Mouse (Mus musculus): ENCODE measurements around the gene Fam187a. TPM values are rescaled to one million over a fixed set of nuclear protein-coding genes. Genes with fewer than 3 reads are reported as not detected.

Fam187a gene
- polyA plus RNA-seq, 1 experiment from 2014 or later = not detected

- DNase-seq (ENCODE audit: low spot score) (no peak), ATAC-seq (ENCODE audit: insufficient number of reproducible peaks, low FRiP score, low TSS enrichment, low read depth) (no peak)
- H3K27me3 ChIP-seq (ENCODE audit: control insufficient read depth, insufficient read depth, low read length) = no peaks in the 10 kb centered on the region
- H3K4me1 ChIP-seq (ENCODE audit: control insufficient read depth, insufficient read depth, low read length) = peaks cover 13% of the 10 kb centered on the region
- H3K4me3 ChIP-seq (ENCODE audit: low read depth, low read length) = no peak overlapping the region
- no peak overlapping the region for H3K4me2 ChIP-seq (ENCODE audit: low read depth, severe bottlenecking)
- peaks cover 20% of the 10 kb centered on the region for H3K36me3 ChIP-seq (ENCODE audit: control insufficient read depth, insufficient read depth, low read length)
- no peaks in the 10 kb centered on the region for H3K9me3 ChIP-seq (ENCODE audit: control insufficient read depth, low read length)
- no peak overlapping the region for H3K27ac ChIP-seq (replicated peaks; ENCODE audit: low read depth, low read length)
- no peak overlapping the region for H3K9ac ChIP-seq (ENCODE audit: low read length)
Observed at GRCm38 (mm10) chr11:102853760-102854159, 31.2 kb upstream of the Fam187a start.

DNA sequence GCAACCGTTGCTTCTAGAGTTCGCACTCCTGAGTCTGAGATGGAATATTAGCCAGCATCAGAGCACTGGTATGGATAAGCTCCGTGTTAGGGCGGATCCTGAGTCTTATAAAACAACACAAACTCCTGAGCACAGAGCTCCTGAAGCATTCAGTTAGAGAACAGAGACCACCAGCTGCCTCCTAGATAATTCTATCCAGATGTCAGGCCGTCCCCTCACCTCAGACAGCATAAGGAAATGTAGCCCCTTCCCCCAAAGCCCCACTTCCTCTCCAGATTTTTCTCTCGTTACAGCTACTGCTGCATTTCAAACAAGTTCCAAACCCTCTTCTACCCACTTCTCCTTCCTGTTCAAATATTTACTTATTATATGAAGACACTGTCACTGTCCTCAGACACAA lies 29.0 kb upstream of the Fam187a start:
- Histone ChIP-seq H3K4me2 (ENCODE audit: low read depth, severe bottlenecking) (no peak overlapping the region), H3K36me3 (ENCODE audit: control insufficient read depth, insufficient read depth, low read length) (peaks cover 17% of the 10 kb centered on the region), H3K27ac (replicated peaks; ENCODE audit: low read depth, low read length) (peak overlapping the region; percentile 43; the same call in 1 of the 2 replicates), H3K9me3 (ENCODE audit: control insufficient read depth, low read length) (no peaks in the 10 kb centered on the region), H3K27me3 (ENCODE audit: control insufficient read depth, insufficient read depth, low read length) (no peaks in the 10 kb centered on the region), H3K4me1 (ENCODE audit: control insufficient read depth, insufficient read depth, low read length) (peaks cover 13% of the 10 kb centered on the region), H3K4me3 (ENCODE audit: low read depth, low read length) (no peak overlapping the region), H3K9ac (ENCODE audit: low read length) (no peak overlapping the region)
- peak; percentile 57 for DNase-seq (ENCODE audit: low spot score)
- WGBS = 35% methylated on average over 6 of the region's 6 CpGs
- no peak for ATAC-seq (ENCODE audit: insufficient number of reproducible peaks, low FRiP score, low TSS enrichment, low read depth)

- peaks cover 13% of the 10 kb centered on the region for H3K4me1 ChIP-seq (ENCODE audit: control insufficient read depth, insufficient read depth, low read length)
- no peak overlapping the region for H3K4me3 ChIP-seq (ENCODE audit: low read depth, low read length)
- no peaks in the 10 kb centered on the region for H3K9me3 ChIP-seq (ENCODE audit: control insufficient read depth, low read length)
- no peaks in the 10 kb centered on the region for H3K27me3 ChIP-seq (ENCODE audit: control insufficient read depth, insufficient read depth, low read length)
- no peak overlapping the region for H3K9ac ChIP-seq (ENCODE audit: low read length)
- ATAC-seq (ENCODE audit: insufficient number of reproducible peaks, low FRiP score, low TSS enrichment, low read depth) = no peak
- no peak overlapping the region for H3K4me2 ChIP-seq (ENCODE audit: low read depth, severe bottlenecking)
- 90% methylated on average over 11 of the region's 11 CpGs for WGBS
- peaks cover 28% of the 10 kb centered on the region for H3K36me3 ChIP-seq (ENCODE audit: control insufficient read depth, insufficient read depth, low read length)
- H3K27ac ChIP-seq (replicated peaks; ENCODE audit: low read depth, low read length) = no peak overlapping the region
- no peak for DNase-seq (ENCODE audit: low spot score)
Observed at GRCm38 (mm10) chr11:102858951-102859350, 26.0 kb upstream of the Fam187a start.

DNA sequence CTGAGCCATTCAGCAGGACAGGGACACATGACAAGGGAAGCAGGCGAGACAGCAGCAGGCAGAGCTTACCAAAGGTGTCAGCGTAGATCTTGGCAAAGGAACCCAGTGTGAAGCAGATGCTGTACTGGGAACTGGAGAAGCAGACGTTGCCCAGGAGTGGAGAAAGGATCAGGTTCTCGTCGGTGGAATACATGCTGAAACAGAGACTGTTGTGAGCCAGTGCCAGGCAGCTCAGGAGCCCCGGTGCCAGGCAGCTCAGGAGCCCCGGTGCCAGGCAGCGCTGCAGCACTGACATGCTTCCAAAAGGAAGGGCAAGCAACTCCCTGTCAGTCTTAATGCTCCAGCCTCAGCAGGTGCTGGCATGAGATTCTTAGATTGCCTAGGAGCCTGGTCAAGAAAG lies 25.0 kb upstream of the Fam187a start:
- H3K9ac ChIP-seq (ENCODE audit: low read length) = no peak overlapping the region
- no peaks in the 10 kb centered on the region for H3K9me3 ChIP-seq (ENCODE audit: control insufficient read depth, low read length)
- no peak for ATAC-seq (ENCODE audit: insufficient number of reproducible peaks, low FRiP score, low TSS enrichment, low read depth)
- H3K4me3 ChIP-seq (ENCODE audit: low read depth, low read length) = no peak overlapping the region
- no peak overlapping the region for H3K27ac ChIP-seq (replicated peaks; ENCODE audit: low read depth, low read length)
- H3K4me2 ChIP-seq (ENCODE audit: low read depth, severe bottlenecking) = no peak overlapping the region
- peaks cover 29% of the 10 kb centered on the region for H3K36me3 ChIP-seq (ENCODE audit: control insufficient read depth, insufficient read depth, low read length)
- no peak for DNase-seq (ENCODE audit: low spot score)
- peaks cover 13% of the 10 kb centered on the region for H3K4me1 ChIP-seq (ENCODE audit: control insufficient read depth, insufficient read depth, low read length)
- 90% methylated on average over 8 of the region's 8 CpGs for WGBS
- no peaks in the 10 kb centered on the region for H3K27me3 ChIP-seq (ENCODE audit: control insufficient read depth, insufficient read depth, low read length)

- peak; percentile 86 for DNase-seq (ENCODE audit: low spot score)
- ATAC-seq (ENCODE audit: insufficient number of reproducible peaks, low FRiP score, low TSS enrichment, low read depth) = no peak
- no peaks in the 10 kb centered on the region for H3K9me3 ChIP-seq (ENCODE audit: control insufficient read depth, low read length)
- no peaks in the 10 kb centered on the region for H3K4me1 ChIP-seq (ENCODE audit: control insufficient read depth, insufficient read depth, low read length)
- H3K4me3 ChIP-seq (ENCODE audit: low read depth, low read length) = no peak overlapping the region
- no peak overlapping the region for H3K4me2 ChIP-seq (ENCODE audit: low read depth, severe bottlenecking)
- no peaks in the 10 kb centered on the region for H3K27me3 ChIP-seq (ENCODE audit: control insufficient read depth, insufficient read depth, low read length)
- no peak overlapping the region for H3K9ac ChIP-seq (ENCODE audit: low read length)
- H3K36me3 ChIP-seq (ENCODE audit: control insufficient read depth, insufficient read depth, low read length) = peaks cover 35% of the 10 kb centered on the region
- WGBS = 56% methylated on average over 4 of the region's 4 CpGs
- H3K27ac ChIP-seq (replicated peaks; ENCODE audit: low read depth, low read length) = no peak overlapping the region
Observed at GRCm38 (mm10) chr11:102864272-102864671, 20.7 kb upstream of the Fam187a start.

GRCm38 (mm10) chr11:102874801-102875334 lies 10.1 kb upstream of the Fam187a start:
- peaks cover 5% of the 10 kb centered on the region; the same call in 1 of the 2 replicates for H3K4me1 ChIP-seq (ENCODE audit: control insufficient read depth, insufficient read depth, low read length)
- WGBS = 90% methylated on average over 7 of the region's 7 CpGs
- H3K9me3 ChIP-seq (ENCODE audit: control insufficient read depth, low read length) = no peaks in the 10 kb centered on the region
- DNase-seq (ENCODE audit: low spot score) = no peak
- H3K4me2 ChIP-seq (ENCODE audit: low read depth, severe bottlenecking) = no peak overlapping the region
- H3K36me3 ChIP-seq (ENCODE audit: control insufficient read depth, insufficient read depth, low read length) = peaks cover 11% of the 10 kb centered on the region; the same call in 1 of the 2 replicates
- no peaks in the 10 kb centered on the region for H3K27me3 ChIP-seq (ENCODE audit: control insufficient read depth, insufficient read depth, low read length)
- no peak overlapping the region for H3K27ac ChIP-seq (replicated peaks; ENCODE audit: low read depth, low read length)
- no peak overlapping the region for H3K4me3 ChIP-seq (ENCODE audit: low read depth, low read length)
- no peak for ATAC-seq (ENCODE audit: insufficient number of reproducible peaks, low FRiP score, low TSS enrichment, low read depth)
- H3K9ac ChIP-seq (ENCODE audit: low read length) = no peak overlapping the region

GRCm38 (mm10) chr11:102879558-102879957 lies 5.4 kb upstream of the Fam187a start:
- peaks cover 8% of the 10 kb centered on the region; the same call in 1 of the 2 replicates for H3K36me3 ChIP-seq (ENCODE audit: control insufficient read depth, insufficient read depth, low read length)
- WGBS = 87% methylated on average over 2 of the region's 2 CpGs
- no peaks in the 10 kb centered on the region for H3K9me3 ChIP-seq (ENCODE audit: control insufficient read depth, low read length)
- ATAC-seq (ENCODE audit: insufficient number of reproducible peaks, low FRiP score, low TSS enrichment, low read depth) (no peak), DNase-seq (ENCODE audit: low spot score) (no peak)
- H3K4me1 ChIP-seq (ENCODE audit: control insufficient read depth, insufficient read depth, low read length) = peaks cover 5% of the 10 kb centered on the region; the same call in 1 of the 2 replicates
- no peaks in the 10 kb centered on the region for H3K27me3 ChIP-seq (ENCODE audit: control insufficient read depth, insufficient read depth, low read length)
- H3K4me3 ChIP-seq (ENCODE audit: low read depth, low read length) = no peak overlapping the region
- no peak overlapping the region for H3K27ac ChIP-seq (replicated peaks; ENCODE audit: low read depth, low read length)
- 0 out of 2 replicates have a peak overlapping the region, but pooled peaks have one; percentile 68 for H3K4me2 ChIP-seq (ENCODE audit: low read depth, severe bottlenecking)
- no peak overlapping the region for H3K9ac ChIP-seq (ENCODE audit: low read length)

DNA sequence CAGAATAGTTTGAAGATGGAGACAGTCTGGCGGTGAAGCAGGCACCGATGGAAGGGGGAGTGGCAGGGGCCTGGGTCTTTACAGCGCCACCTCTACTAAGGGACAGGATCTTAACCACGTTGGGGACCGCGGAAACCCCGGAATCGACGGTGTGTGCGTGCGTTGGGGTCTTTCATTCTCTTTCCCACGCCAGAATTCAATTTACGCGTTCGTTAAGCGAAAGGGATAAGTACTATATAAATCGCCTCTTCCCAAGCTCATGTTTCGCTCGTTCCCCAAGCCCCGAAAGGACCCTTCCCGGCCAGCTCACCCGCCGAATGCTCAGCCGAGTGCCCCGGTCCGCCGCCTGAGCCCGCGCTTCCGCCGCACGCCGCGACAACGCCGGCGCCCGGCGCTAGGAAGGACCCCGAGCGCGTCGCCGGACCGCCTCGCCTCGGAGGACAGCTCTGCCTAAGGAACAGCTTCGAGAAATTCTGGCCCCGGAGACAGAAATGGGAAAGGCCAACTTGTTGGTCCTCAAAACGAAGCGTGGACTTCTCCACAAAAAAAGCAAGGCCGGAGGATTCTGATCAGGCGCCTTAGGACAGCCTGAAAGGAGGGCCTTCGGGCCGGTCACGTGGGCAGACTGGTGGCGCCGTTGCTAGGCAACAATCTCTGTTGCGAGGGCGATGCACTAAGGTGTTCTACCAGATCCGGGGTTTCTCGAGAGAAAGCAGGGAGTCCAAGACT lies 4.2 kb upstream of the Fam187a start, which contains the start of the genes Eftud2 and Ccdc103:
TSS of gene Eftud2 (minus strand) at position 401 of the 729 bp plus-strand sequence.
TSS of gene Ccdc103 (plus strand) at position 620 of the 729 bp plus-strand sequence.
- Histone ChIP-seq H3K27me3 (ENCODE audit: control insufficient read depth, insufficient read depth, low read length) (no peaks in the 10 kb centered on the region), H3K4me2 (ENCODE audit: low read depth, severe bottlenecking) (peak within 1 kb of the TSS; percentile 68), H3K27ac (replicated peaks; ENCODE audit: low read depth, low read length) (peak within 1 kb of the TSS; percentile 79), H3K9me3 (ENCODE audit: control insufficient read depth, low read length) (no peaks in the 10 kb centered on the region), H3K4me3 (ENCODE audit: low read depth, low read length) (peak within 1 kb of the TSS; percentile 80), H3K36me3 (ENCODE audit: control insufficient read depth, insufficient read depth, low read length) (peaks cover 2% of the 10 kb centered on the region; the same call in 1 of the 2 replicates), H3K4me1 (ENCODE audit: control insufficient read depth, insufficient read depth, low read length) (peaks cover 5% of the 10 kb centered on the region; the same call in 1 of the 2 replicates), H3K9ac (ENCODE audit: low read length) (peak within 1 kb of the TSS; percentile 83)
- under 1% methylated on average over 62 of the region's 62 CpGs for WGBS
- peak; percentile 96 for DNase-seq (ENCODE audit: low spot score)
- peak; percentile 86 for ATAC-seq (ENCODE audit: insufficient number of reproducible peaks, low FRiP score, low TSS enrichment, low read depth)

All from limb, embryonic 11.5 days (tissue).